Mouse (Mus musculus) heart, postnatal 0 days (tissue): ENCODE measurements at regions not wholly inside any gene's neighbourhood (a gene's known extent, or its start where the extent isn't known, plus 50 kb on each side); places are given as distances from the start of the nearest gene placed in this dataset.

Experiments used
- ATAC-seq: fragments of 200-750 bp; cut with Nextera tagmentation; 2 replicates; pipeline ENCODE4 v1.8.0; 2017; ENCODE audit warnings: low read depth, moderate number of reproducible peaks, moderate library complexity; ENCODE audit not compliant: insufficient read depth
- DNase-seq: peaks from one replicate; pipeline ENCODE4 v3.0.0-alpha.2; 2016; ENCODE audit warnings: low spot score
- H3K27ac ChIP-seq: fragments of 300-500 bp; sonication (generic); 2 replicates; pipeline ENCODE4 v1.5.1; 2014; ENCODE audit warnings: low read depth, mild to moderate bottlenecking
- H3K27me3 ChIP-seq: fragments of 300-500 bp; sonication (generic); 2 replicates; pipeline ENCODE4 v1.6.1; 2014; ENCODE audit warnings: low read length, mixed read lengths; ENCODE audit not compliant: control insufficient read depth, insufficient read depth
- H3K36me3 ChIP-seq: fragments of 300-500 bp; sonication (generic); replicated peaks from 2 replicates; pipeline ENCODE4 v1.6.1; 2014; ENCODE audit warnings: low read length, mixed read lengths; ENCODE audit not compliant: control insufficient read depth, insufficient read depth
- H3K4me1 ChIP-seq: fragments of 300-500 bp; sonication (generic); 2 replicates; pipeline ENCODE4 v1.6.1; 2014; ENCODE audit warnings: antibody characterized with exemption; ENCODE audit not compliant: control insufficient read depth, insufficient read depth
- H3K4me2 ChIP-seq: fragments of 300-500 bp; sonication (generic); 2 replicates; pipeline ENCODE4 v1.6.1; 2014; ENCODE audit warnings: low read depth, mild to moderate bottlenecking, low read length, moderate library complexity
- H3K4me3 ChIP-seq: fragments of 300-500 bp; sonication (generic); 2 replicates; pipeline ENCODE4 v1.5.1; 2014; ENCODE audit warnings: low read depth, low read length
- H3K9ac ChIP-seq: fragments of 300-500 bp; sonication (generic); replicated peaks from 2 replicates; pipeline ENCODE4 v1.6.1; 2014; ENCODE audit warnings: low read depth, low read length, mixed read lengths
- H3K9me3 ChIP-seq: fragments of 300-500 bp; sonication (generic); replicated peaks from 2 replicates; pipeline ENCODE4 v1.6.1; 2016; ENCODE audit warnings: low read length; ENCODE audit not compliant: control insufficient read depth
- CTCF ChIP-seq: IDR thresholded peaks from 2 replicates; pipeline ENCODE4 v1.5.1; 2016; ENCODE audit warnings: antibody characterized with exemption, control low read depth, low read depth
- EP300 ChIP-seq: IDR thresholded peaks from 2 replicates; pipeline ENCODE4 v1.6.1; 2016; ENCODE audit warnings: antibody characterized with exemption, low read depth
- WGBS: fragments of 180-500 bp; shearing (Covaris S2); extraction: QIAGEN DNeasy Blood & Tissue Kit; methylation state at CpG from one replicate; pipeline ENCODE4 v1.1.7; 2014; 5-methylcytosine and 5-hydroxymethylcytosine counted together

GRCm38 (mm10) chr4:55953701-55954100 lies 421.4 kb upstream of the Klf4 start:
- TF ChIP-seq CTCF (no peak), EP300 (no peak)
- no peak for ATAC-seq

DNA sequence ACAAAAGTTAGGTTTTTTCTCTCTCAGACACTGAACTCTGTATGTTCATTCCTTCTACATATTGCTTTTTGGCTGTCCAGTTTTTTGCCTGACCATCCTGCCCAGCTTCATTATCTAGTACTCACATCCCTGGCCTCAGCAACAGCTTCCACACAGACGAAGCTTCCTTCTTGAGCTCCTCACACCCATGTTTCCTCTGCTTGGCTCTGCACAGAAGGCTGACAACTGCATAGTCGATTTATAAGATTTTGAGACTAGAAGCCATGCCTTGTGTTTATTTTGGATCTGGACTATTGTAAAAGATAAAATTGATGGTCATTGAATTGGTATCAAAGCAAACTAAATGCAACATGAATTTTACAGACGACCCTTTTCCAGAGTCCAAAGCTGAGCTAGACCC lies 420.0 kb upstream of the Klf4 start:
- TF ChIP-seq CTCF, result no peak
- no peak for TF ChIP-seq EP300
- H3K36me3 ChIP-seq, result no peaks in the 10 kb centered on the region
- H3K4me1 ChIP-seq, result no peaks in the 10 kb centered on the region
- no peak overlapping the region for H3K27ac ChIP-seq
- 62% methylated on average over 3 of the region's 3 CpGs for WGBS
- H3K4me3 ChIP-seq, result no peak overlapping the region
- no peak overlapping the region for H3K9ac ChIP-seq
- no peak overlapping the region for H3K4me2 ChIP-seq
- H3K9me3 ChIP-seq, result no peaks in the 10 kb centered on the region
- no peak for ATAC-seq
- no peaks in the 10 kb centered on the region for H3K27me3 ChIP-seq
- no peak for DNase-seq

More at GRCm38 (mm10) chr4:55953701-55954100, 421.4 kb upstream of the Klf4 start:
- 87% methylated on average over 1 of the region's 1 CpGs for WGBS
- H3K27ac ChIP-seq, result no peak overlapping the region
- H3K4me2 ChIP-seq, result no peak overlapping the region
- H3K9me3 ChIP-seq, result no peaks in the 10 kb centered on the region
- H3K4me1 ChIP-seq, result no peaks in the 10 kb centered on the region
- no peak overlapping the region for H3K4me3 ChIP-seq
- no peak for DNase-seq
- H3K27me3 ChIP-seq, result no peaks in the 10 kb centered on the region
- no peaks in the 10 kb centered on the region for H3K36me3 ChIP-seq
- no peak overlapping the region for H3K9ac ChIP-seq

GRCm38 (mm10) chr4:55941423-55941822 lies 409.2 kb upstream of the Klf4 start:
- H3K27ac ChIP-seq, result no peak overlapping the region
- TF ChIP-seq CTCF (no peak), EP300 (no peak)
- H3K27me3 ChIP-seq, result no peaks in the 10 kb centered on the region
- DNase-seq (no peak), ATAC-seq (no peak)
- no peak overlapping the region for H3K9ac ChIP-seq
- WGBS, result 36% methylated on average over 1 of the region's 1 CpGs
- H3K4me1 ChIP-seq, result no peaks in the 10 kb centered on the region
- no peak overlapping the region for H3K4me2 ChIP-seq
- no peaks in the 10 kb centered on the region for H3K36me3 ChIP-seq
- no peak overlapping the region for H3K4me3 ChIP-seq
- no peaks in the 10 kb centered on the region for H3K9me3 ChIP-seq

DNA sequence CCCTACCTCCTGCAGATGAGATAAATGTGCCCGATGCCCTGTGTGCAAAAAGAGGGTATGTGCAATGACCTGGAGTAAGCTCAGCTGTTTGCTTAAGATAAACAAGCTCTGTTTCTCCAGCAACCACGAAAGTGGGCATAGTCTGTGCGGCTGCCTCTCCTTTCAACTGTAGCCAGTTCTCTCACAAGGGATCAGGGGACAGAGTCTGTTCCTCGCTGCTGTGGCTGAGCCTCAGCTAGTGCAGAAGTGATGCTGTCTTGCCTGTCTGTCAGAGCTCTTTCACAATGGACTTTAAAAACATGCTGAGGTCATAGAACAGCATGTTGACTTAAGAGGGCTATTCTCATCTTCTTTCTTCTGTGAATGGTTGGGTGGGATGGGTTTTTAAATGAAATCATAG lies 406.1 kb upstream of the Klf4 start:
- DNase-seq, result no peak
- H3K4me3 ChIP-seq, result no peak overlapping the region
- no peak for ATAC-seq
- H3K4me2 ChIP-seq, result no peak overlapping the region
- WGBS, result 63% methylated on average over 4 of the region's 4 CpGs
- H3K9ac ChIP-seq, result no peak overlapping the region
- H3K4me1 ChIP-seq, result no peaks in the 10 kb centered on the region
- no peak for TF ChIP-seq CTCF
- no peak for TF ChIP-seq EP300
- H3K36me3 ChIP-seq, result no peaks in the 10 kb centered on the region
- H3K9me3 ChIP-seq, result no peaks in the 10 kb centered on the region
- no peak overlapping the region for H3K27ac ChIP-seq
- H3K27me3 ChIP-seq, result no peaks in the 10 kb centered on the region

- H3K27ac ChIP-seq, result no peak overlapping the region
- ATAC-seq (no peak), DNase-seq (no peak)
- 72% methylated on average over 1 of the region's 1 CpGs for WGBS
- H3K27me3 ChIP-seq, result no peaks in the 10 kb centered on the region
- TF ChIP-seq CTCF (no peak), EP300 (no peak)
- H3K36me3 ChIP-seq, result no peaks in the 10 kb centered on the region
- no peak overlapping the region for H3K9ac ChIP-seq
- no peak overlapping the region for H3K4me3 ChIP-seq
- H3K4me2 ChIP-seq, result no peak overlapping the region
- no peaks in the 10 kb centered on the region for H3K9me3 ChIP-seq
- no peaks in the 10 kb centered on the region for H3K4me1 ChIP-seq
Observed at GRCm38 (mm10) chr4:55937833-55938232, 405.6 kb upstream of the Klf4 start.

DNA sequence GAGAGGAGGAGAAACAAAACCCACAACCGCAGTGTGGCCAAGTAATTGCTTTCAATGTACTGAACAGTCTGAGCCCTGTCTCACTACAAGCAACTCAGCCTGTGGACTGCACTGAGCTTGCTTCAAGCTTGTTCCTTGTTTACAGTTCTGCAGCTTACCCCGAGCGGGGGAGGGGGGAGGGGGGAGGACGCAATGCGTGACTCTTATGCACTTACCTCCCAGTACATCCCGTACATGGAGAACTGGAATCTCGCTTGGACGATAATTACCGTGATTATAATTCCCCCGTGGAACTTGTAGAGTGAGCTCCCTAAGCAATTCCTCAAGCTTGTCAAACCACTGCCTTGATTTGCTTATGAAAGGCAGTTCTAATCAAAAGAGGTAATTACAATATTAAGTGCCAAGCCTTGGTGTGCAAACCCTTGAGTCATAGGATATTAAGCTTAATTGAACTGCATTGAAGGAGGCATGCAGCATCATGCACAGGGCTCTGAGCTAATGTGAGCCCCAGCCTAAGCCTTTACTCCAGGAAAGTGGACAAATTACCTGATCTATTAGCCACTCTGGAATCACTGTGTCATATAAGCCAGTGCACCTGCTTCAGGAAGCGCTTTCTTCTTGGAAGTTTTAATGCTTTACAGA lies 397.0 kb upstream of the Klf4 start:
- Histone ChIP-seq H3K36me3 (no peaks in the 10 kb centered on the region), H3K9ac (no peak overlapping the region), H3K4me1 (no peaks in the 10 kb centered on the region), H3K9me3 (no peaks in the 10 kb centered on the region), H3K27me3 (no peaks in the 10 kb centered on the region), H3K4me2 (no peak overlapping the region), H3K27ac (no peak overlapping the region), H3K4me3 (no peak overlapping the region)
- TF ChIP-seq EP300, result no peak
- TF ChIP-seq CTCF, result no peak
- ATAC-seq, result no peak
- WGBS, result 60% methylated on average over 11 of the region's 11 CpGs
- DNase-seq, result no peak
